Mouse (Mus musculus) embryonic facial prominence, embryonic 11.5 days (tissue): Measurements from ENCODE around the gene Baiap3. TPM values are rescaled to one million over a fixed set of nuclear protein-coding genes. Genes with fewer than 3 reads are reported as not detected.

ENCODE experiments used
- ATAC-seq: fragments of 200-750 bp; cut with Nextera tagmentation; replicated peaks from 2 replicates; pipeline ENCODE4 v1.8.0; 2017; ENCODE audit warnings: low read depth; ENCODE audit not compliant: insufficient number of reproducible peaks, low FRiP score, low TSS enrichment
- DNase-seq: peaks from one replicate; pipeline ENCODE4 v3.0.0-alpha.2; 2015; ENCODE audit warnings: low spot score
- H3K27ac ChIP-seq: fragments of 300-500 bp; sonication (generic); replicated peaks from 2 replicates; pipeline ENCODE4 v1.5.1; 2014; ENCODE audit warnings: mild to moderate bottlenecking, low read depth, low read length, control low read depth
- H3K27me3 ChIP-seq: fragments of 300-500 bp; sonication (generic); 2 replicates; pipeline ENCODE4 v1.6.1; 2014; ENCODE audit warnings: mild to moderate bottlenecking, low read length, moderate library complexity, mixed read lengths; ENCODE audit not compliant: control insufficient read depth, insufficient read depth
- H3K36me3 ChIP-seq: fragments of 300-500 bp; sonication (generic); replicated peaks from 2 replicates; pipeline ENCODE4 v1.6.1; 2014; ENCODE audit warnings: low read depth, mild to moderate bottlenecking, low read length, moderate library complexity, mixed read lengths; ENCODE audit not compliant: control insufficient read depth, insufficient read depth
- H3K4me1 ChIP-seq: fragments of 300-500 bp; sonication (generic); 2 replicates; pipeline ENCODE4 v1.6.1; 2014; ENCODE audit warnings: low read length, mixed read lengths; ENCODE audit not compliant: control insufficient read depth, insufficient read depth
- H3K4me2 ChIP-seq: fragments of 300-500 bp; sonication (generic); 2 replicates; pipeline ENCODE4 v1.6.1; 2014; ENCODE audit warnings: low read depth, mild to moderate bottlenecking, control low read depth, low read length, moderate library complexity
- H3K4me3 ChIP-seq: fragments of 300-500 bp; sonication (generic); 2 replicates; pipeline ENCODE4 v1.5.1; 2014; ENCODE audit warnings: low read depth, low read length, control low read depth
- H3K9ac ChIP-seq: fragments of 300-500 bp; sonication (generic); replicated peaks from 2 replicates; pipeline ENCODE4 v1.6.1; 2014; ENCODE audit warnings: mild to moderate bottlenecking, control low read depth, low read length
- H3K9me3 ChIP-seq: fragments of 300-500 bp; sonication (generic); replicated peaks from 2 replicates; pipeline ENCODE4 v1.6.1; 2016; ENCODE audit warnings: mild to moderate bottlenecking, low read length, inconsistent platforms, mixed read lengths; ENCODE audit not compliant: control insufficient read depth
- WGBS: fragments of 180-500 bp; shearing (Covaris S2); extraction: QIAGEN DNeasy Blood & Tissue Kit; methylation state at CpG from one replicate; pipeline ENCODE4 v1.1.7; 2014; 5-methylcytosine and 5-hydroxymethylcytosine counted together
- polyA plus RNA-seq: library from polyadenylated mRNA; unstranded; fragments of >200 nt; fragmentation: Nextera tagmentation; extraction: Ambion mirVana; gene quantifications from 2 replicates; pipeline ENCODE4 v1.2.1, GENCODE M21; 2014

The Baiap3 gene
- polyA plus RNA-seq, 1 experiment from 2014 or later: 0.66 TPM

DNA sequence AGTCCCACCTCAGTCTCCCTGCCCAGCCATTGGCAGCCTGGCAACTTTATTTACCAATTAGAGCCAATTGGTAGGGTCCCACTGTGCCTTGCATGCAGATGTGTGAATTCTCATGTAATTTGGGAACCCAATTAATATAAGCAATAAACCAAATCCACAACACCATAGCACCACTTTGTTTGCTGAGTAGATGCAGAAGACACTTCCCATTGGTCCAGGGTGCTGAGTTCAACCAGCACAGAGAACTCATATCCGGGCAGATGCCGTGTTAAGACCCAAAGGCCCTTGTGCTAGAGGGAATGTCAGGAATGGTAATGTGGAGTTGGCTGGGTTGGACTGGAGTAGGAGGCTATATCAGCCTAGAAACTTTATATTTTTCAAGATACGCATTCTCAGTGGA lies 19.7 kb upstream of the Baiap3 start:
- Histone ChIP-seq H3K9me3 (no peaks in the 10 kb centered on the region), H3K27ac (no peak overlapping the region), H3K4me1 (peaks cover 6% of the 10 kb centered on the region; the same call in 1 of the 2 replicates), H3K4me2 (no peak overlapping the region), H3K9ac (no peak overlapping the region), H3K36me3 (no peaks in the 10 kb centered on the region), H3K27me3 (no peaks in the 10 kb centered on the region), H3K4me3 (no peak overlapping the region)
- no peak for ATAC-seq
- WGBS: 93% methylated on average over 3 of the region's 3 CpGs
- DNase-seq: no peak

DNA sequence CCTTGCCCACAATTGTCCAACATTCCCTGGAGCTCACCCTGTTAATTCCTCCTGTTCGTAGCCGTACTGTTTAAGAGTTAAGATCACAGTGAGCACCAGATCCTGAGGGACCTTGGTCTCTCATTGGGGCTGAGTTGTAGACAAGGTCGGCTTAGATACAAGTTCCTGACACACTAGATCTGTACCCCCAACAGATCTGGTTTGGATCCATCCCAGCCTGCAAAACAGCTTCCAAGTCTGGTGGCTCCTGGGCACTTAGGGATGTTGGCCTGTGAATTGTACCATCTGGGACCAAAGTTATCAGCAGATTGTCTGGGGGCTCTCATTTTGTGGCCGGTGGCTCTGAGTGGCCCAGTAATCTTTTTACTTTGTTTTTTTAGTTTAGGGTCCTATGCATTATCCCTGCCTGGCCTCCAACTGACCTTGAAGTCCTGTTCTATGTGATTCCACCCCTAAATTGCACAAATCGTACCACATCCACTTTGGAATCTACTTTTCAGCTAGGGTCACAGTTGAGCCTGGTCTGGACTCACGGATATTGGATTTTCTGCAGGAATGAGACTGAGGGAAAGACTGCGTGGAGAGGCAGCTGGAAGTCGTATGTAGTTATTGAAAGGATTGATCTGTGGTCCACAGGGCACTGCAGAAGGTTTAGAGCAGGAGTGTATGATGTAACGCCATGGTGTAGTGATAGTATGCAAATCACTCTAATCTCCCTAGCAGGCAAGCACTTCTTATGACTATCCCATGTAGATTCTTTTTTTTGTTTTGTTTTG lies 18.6 kb upstream of the Baiap3 start, which contains the start of gene Ube2i:
Gene Ube2i, minus strand, starts transcription at position 52 of the 776 bp plus-strand sequence.
- no peak for DNase-seq
- 84% methylated on average over 9 of the region's 9 CpGs for WGBS
- Histone ChIP-seq H3K9ac (peak within 1 kb of the TSS; percentile 100), H3K27ac (peak within 1 kb of the TSS; percentile 96), H3K4me1 (peaks cover 6% of the 10 kb centered on the region), H3K36me3 (no peaks in the 10 kb centered on the region), H3K9me3 (no peaks in the 10 kb centered on the region), H3K4me2 (peak within 1 kb of the TSS; percentile 37), H3K4me3 (peak within 1 kb of the TSS; percentile 99), H3K27me3 (no peaks in the 10 kb centered on the region)
- ATAC-seq: no peak

DNA sequence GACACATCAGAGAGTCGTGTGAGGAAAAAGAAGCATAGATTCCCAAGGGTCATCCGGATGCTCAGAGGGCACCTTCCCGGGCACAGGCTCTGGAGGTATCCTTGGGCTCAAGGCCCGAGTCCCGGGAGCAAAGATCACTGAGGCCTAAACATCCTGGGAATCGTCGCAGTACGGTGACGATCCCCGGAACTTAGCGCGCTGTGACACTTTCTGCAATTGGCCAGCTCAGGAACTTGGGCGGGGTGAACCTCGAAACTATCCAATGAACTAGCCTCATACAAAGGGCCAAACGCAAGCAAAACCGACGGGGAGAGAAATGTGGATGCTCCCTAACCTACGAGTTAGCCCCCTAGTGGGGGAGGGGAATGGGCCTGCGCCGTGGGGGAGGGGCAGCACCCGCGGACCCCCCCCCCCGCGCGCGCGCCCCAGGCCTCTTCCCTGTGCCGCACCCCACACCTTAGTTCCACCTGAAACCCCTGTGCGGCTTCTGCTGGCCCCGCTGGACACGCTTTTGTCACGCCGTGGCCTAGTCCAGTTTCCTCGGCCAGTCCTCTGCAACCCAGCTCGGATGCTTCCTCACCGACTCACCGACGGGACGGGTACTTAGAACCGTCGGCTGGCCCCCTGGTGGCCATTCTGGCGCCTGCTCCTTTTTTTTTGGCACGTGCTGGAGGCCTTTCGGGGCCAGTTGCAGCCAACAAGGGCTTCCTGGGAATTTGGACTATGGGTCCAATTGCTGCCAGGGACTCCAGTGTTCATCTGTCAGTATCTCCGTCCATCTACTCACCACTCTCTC lies 17.7 kb upstream of the Baiap3 start:
- H3K4me2 ChIP-seq: peak overlapping the region; percentile 37
- ATAC-seq: peak; percentile 84

DNA sequence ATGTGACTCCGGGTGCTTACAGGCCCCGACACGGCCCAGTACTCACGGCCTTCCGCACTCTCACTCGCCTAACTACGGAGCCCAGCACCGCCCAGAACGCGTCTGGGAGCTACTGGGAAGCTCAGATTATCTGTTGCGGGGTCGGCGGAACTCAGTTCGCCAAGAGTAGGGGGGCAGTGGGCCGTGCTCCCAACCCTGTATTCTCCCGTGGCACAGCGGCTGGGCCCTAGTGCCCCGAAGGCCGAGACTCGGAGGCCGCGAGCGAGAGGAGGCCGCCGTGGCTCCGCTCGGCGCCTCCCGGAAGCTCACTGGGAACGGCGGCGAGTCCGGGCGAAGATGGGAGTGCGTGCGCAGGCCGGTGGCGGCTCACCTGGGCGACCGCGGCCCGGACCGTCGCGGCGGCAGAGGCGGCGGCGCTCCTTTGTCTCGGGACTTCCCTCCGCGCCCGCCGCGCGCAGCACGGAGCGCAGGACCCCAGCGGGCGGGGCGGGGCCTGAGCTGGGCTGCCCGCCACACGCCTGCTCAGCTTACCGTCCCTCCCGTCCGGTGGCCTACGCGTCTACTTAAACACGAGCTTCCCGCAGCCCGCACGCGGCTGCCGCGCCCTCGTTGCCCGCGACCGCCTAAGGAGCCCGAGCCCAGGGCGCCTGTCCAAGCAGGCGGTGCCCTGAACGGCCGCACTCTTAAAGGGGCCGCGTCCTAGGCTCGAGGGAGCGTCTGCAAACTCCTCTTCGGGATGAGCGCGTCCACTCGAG lies 17.0 kb upstream of the Baiap3 start:
- DNase-seq (peak; percentile 91), ATAC-seq (peak; percentile 90)
- WGBS: under 1% methylated on average over 86 of the region's 92 CpGs
- H3K27ac ChIP-seq: peak overlapping the region; percentile 96
- H3K4me3 ChIP-seq: peak overlapping the region; percentile 99
- H3K4me2 ChIP-seq: peak overlapping the region; percentile 94
- H3K9ac ChIP-seq: peak overlapping the region; percentile 100
- H3K9me3 ChIP-seq: no peaks in the 10 kb centered on the region
- no peaks in the 10 kb centered on the region for H3K27me3 ChIP-seq
- H3K36me3 ChIP-seq: peaks cover 5% of the 10 kb centered on the region
- peaks cover 6% of the 10 kb centered on the region for H3K4me1 ChIP-seq

More for the DNA sequence above, 17.7 kb upstream of the Baiap3 start:
- H3K9ac ChIP-seq: peak overlapping the region; percentile 100
- H3K4me3 ChIP-seq: peak overlapping the region; percentile 99
- peak overlapping the region; percentile 96 for H3K27ac ChIP-seq
- peak; percentile 96 for DNase-seq
- H3K4me1 ChIP-seq: peaks cover 6% of the 10 kb centered on the region
- WGBS: under 1% methylated on average over 39 of the region's 45 CpGs
- no peaks in the 10 kb centered on the region for H3K9me3 ChIP-seq
- peaks cover 2% of the 10 kb centered on the region for H3K36me3 ChIP-seq
- H3K27me3 ChIP-seq: no peaks in the 10 kb centered on the region

DNA sequence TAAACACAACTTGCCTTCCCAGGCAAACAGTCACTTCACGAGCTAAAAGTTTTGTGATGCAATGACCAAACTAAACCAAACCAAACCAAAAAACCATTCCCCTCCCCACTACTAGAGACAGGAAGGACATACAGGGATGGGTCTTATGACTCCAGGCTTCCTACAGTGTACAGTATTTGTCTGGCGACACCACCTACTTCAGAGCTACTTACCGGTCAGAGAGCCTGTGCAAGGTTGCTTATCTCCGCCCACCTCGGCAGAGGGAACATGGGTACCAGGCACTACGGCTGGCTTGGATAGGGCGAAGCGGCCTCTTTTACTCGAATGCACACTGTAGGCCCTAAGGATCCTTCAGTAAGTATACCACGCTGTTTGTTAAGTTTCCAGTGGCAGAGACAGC lies 16.2 kb upstream of the Baiap3 start:
- WGBS: 0% methylated on average over 10 of the region's 10 CpGs
- H3K4me2 ChIP-seq: peak overlapping the region; percentile 94
- DNase-seq (peak; percentile 40), ATAC-seq (no peak)
- H3K9ac ChIP-seq: peak overlapping the region; percentile 100
- H3K27me3 ChIP-seq: no peaks in the 10 kb centered on the region
- H3K4me1 ChIP-seq: peaks cover 6% of the 10 kb centered on the region
- peak overlapping the region; percentile 99 for H3K4me3 ChIP-seq
- peaks cover 7% of the 10 kb centered on the region for H3K36me3 ChIP-seq
- H3K9me3 ChIP-seq: no peaks in the 10 kb centered on the region
- H3K27ac ChIP-seq: peak overlapping the region; percentile 96

DNA sequence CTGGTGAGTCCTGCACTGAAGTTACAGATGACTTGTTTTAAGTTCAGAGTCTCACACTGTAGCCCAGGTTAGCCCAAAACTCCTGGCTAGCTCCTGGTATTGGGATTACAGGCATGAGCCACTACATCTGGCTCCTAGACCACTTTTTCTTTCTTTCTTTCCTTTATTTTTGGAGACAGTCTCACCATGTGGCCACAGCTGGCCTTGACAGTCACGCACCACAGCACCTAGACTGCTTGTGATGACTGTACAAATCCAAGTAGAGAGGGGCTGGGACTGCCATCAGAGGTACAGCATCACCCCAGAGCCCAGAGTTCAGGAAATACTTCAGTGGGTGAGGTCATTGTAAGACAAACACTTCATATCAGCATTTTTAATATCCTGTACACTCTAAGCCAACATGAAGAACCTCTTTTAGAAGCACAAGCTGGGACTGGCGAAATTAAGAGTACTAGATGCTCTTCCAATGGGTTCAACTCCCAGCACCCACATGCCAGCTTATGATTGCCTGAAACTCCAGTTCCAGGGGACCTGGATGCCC lies 14.7 kb upstream of the Baiap3 start:
- Histone ChIP-seq H3K36me3 (peaks cover 21% of the 10 kb centered on the region), H3K9me3 (no peaks in the 10 kb centered on the region), H3K4me2 (peak overlapping the region; percentile 94), H3K4me3 (no peak overlapping the region), H3K9ac (0 out of 2 replicates have a peak overlapping the region, but pooled peaks have one; percentile 18), H3K4me1 (peaks cover 6% of the 10 kb centered on the region), H3K27ac (no peak overlapping the region), H3K27me3 (no peaks in the 10 kb centered on the region)
- WGBS: 87% methylated on average over 2 of the region's 2 CpGs
- ATAC-seq (no peak), DNase-seq (no peak)

DNA sequence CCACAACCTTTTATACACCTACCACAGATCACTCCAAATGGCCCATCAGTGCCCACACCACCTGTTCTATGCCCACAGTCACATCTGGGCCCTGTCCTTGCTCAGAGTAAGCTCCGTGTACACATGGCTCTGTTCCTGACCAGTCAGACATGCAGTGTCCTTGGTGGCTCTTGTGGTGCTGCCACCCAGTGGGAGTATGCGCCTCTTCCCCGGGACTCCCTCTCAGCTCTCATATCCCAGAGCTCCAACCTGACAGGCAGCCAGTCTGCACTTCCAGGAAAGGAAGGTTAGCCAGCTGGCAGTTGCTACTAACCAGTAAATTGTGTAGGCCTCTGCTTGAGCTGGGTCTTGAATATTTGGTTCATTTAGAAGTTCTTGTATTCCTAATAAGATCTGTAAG lies 8.3 kb upstream of the Baiap3 start:
- ATAC-seq (no peak), DNase-seq (no peak)
- Histone ChIP-seq H3K4me2 (no peak overlapping the region), H3K36me3 (peaks cover 38% of the 10 kb centered on the region), H3K27ac (no peak overlapping the region), H3K9me3 (no peaks in the 10 kb centered on the region), H3K27me3 (no peaks in the 10 kb centered on the region), H3K9ac (no peak overlapping the region), H3K4me3 (no peak overlapping the region), H3K4me1 (no peaks in the 10 kb centered on the region)
- 67% methylated on average over 3 of the region's 3 CpGs for whole genome bisulfite sequencing
